Mouse (Mus musculus) liver, embryonic 18 days (tissue): Measurements from ENCODE around the gene Mier1. TPM values are rescaled to one million over a fixed set of nuclear protein-coding genes. Genes with fewer than 3 reads are reported as not detected.

Experiments
- polyA plus RNA-seq: library from polyadenylated mRNA; depleted of rRNA; stranded (reverse); fragments of >200 nt; gene quantifications from 2 replicates; pipeline ENCODE4 v1.2.3, GENCODE M21; 2012; rRNA removed

Mier1 gene
- 12.0 and 12.9 TPM in 2 replicates for polyA plus RNA-seq

DNA sequence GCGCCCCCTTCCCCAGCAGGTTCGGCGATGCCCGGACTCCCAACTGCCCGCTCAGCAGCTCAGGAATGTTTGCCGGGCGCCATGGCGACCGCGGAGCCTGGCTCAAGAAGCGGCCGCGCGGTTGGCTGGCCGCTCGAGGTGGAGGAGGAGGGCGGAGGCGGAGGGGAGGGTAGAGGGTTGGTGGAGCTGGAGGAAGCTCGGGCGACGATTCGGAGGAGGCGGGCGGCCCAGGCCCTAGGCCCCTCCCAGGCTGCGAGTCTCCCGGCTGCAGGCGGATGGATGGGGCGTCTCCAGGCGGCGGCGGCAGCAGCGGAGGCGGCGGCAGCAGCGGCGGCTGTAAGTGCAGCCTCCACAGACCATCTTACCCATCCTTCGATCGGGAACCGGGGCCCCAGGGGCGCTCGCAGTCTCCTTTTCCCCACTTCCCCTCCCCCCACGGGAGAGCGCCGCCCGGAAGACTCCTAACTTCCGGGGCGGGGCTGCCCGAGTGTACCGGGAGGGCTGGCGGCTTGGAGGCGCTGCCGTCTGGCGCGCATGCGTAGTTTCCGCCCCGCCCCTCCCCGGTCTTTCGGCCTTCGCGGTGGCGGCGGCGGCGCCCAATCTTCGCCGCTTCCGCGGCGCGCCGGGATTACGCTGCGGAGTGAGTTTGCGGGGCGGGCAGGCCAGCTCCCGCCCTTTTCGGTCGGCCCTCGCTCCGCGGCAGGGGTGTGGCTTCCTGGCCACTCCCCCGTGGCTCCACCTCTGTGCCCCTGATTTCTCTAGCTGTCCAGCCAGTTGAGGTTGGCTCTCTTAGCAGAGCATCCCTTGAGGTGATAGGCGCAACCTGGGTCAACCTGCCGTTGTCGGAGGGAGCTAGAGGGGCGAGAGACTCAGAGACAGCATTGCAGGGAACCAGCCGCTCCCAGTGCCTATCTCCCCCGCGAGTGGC lies at the start of gene Mier1, which contains the start of gene Wdr78:
Gene Mier1 (plus strand): TSS at position 207 of the 928 bp plus-strand sequence.
Gene Wdr78 (minus strand): TSS at position 372 of the 928 bp plus-strand sequence.

Other genes starting within 250 kb of the Mier1 start
- 0.03 and 0.11 TPM in 2 replicates for gene Tctex1d1, start 135.8 kb upstream of the Mier1 start, polyA plus RNA-seq
- 0.06 and 0.11 TPM in 2 replicates for gene Insl5, start 87.5 kb upstream of the Mier1 start, polyA plus RNA-seq
- gene Wdr78, start 165 bp downstream of the Mier1 start, polyA plus RNA-seq: 0.48 and 0.60 TPM in 2 replicates
- 8.2 and 9.5 TPM in 2 replicates for gene Slc35d1, start 100.8 kb downstream of the Mier1 start, polyA plus RNA-seq
- gene 4921539E11Rik, start 176.5 kb downstream of the Mier1 start, polyA plus RNA-seq: not detected in 2 replicates
- gene Oma1, start 199.4 kb downstream of the Mier1 start, polyA plus RNA-seq: 8.4 and 9.4 TPM in 2 replicates